Mouse (Mus musculus): Measurements from ENCODE around the gene Spryd3. TPM values are rescaled to one million over a fixed set of nuclear protein-coding genes. Genes with fewer than 3 reads are reported as not detected.
"Not testable (repeated sequence)": the region's sequence is repeated elsewhere in the genome, so short reads cannot be mapped to it uniquely, and the experiment has no call there.

Spryd3 gene
- total RNA-seq, 1 experiment, result 34.8 TPM

GRCm38 (mm10) chr15:102080429-102080828 lies 55.6 kb downstream of the Spryd3 start:
- Histone ChIP-seq H3K9me3 (ENCODE audit: control insufficient read depth, insufficient read depth, low read depth, low read length) (no peaks in the 10 kb centered on the region), H3K4me1 (ENCODE audit: control insufficient read depth in 2 of 2, insufficient read depth in 2 of 2, low read length in 2 of 2, poor library complexity in 1 of 2) (peaks cover 0 to 6% of the 10 kb centered on the region in 2 experiments; a peak in 1 of 4 replicates), H3K36me3 (ENCODE audit: control insufficient read depth, insufficient read depth, low read length, poor library complexity, severe bottlenecking) (peaks cover 30% of the 10 kb centered on the region), H3K27ac (ENCODE audit: insufficient read depth, low read depth, low read length, poor library complexity, severe bottlenecking) (no peak overlapping the region), H3K9ac (ENCODE audit: insufficient read depth, low read depth, low read length, poor library complexity, severe bottlenecking) (peak overlapping the region; percentile 44; the same call in 1 of the 2 replicates), H3K4me3 (ENCODE audit: insufficient read depth in 1 of 2, low read depth in 1 of 2, low read length in 2 of 2, poor library complexity in 1 of 2, severe bottlenecking in 1 of 2) (no peak overlapping the region)
- no peak for TF ChIP-seq HCFC1 (IDR thresholded peaks at IDR 0.05; ENCODE audit: borderline replicate concordance, insufficient read depth, low read length)
- in situ Hi-C loops (cut with MboI; ENCODE audit: low sequenced_read_pairs in 2 of 2, unreplicated experiment in 2 of 2), result loop anchor here (10.0 to 25.0 kb wide), 2 partner anchors 404 to 407 kb away; no protein-coding TSS in a partner anchor
- no peak for DNase-seq (ENCODE audit: low read depth, low spot score)

GRCm38 (mm10) chr15:102079924-102080323 lies 56.1 kb downstream of the Spryd3 start:
- H3K27ac ChIP-seq (ENCODE audit: insufficient read depth, low read depth, low read length, poor library complexity, severe bottlenecking); H3K9me3 ChIP-seq (ENCODE audit: control insufficient read depth, insufficient read depth, low read depth, low read length); DNase-seq (ENCODE audit: low read depth, low spot score); H3K4me1 ChIP-seq (ENCODE audit: control insufficient read depth in 2 of 2, insufficient read depth in 2 of 2, low read length in 2 of 2, poor library complexity in 1 of 2); H3K9ac ChIP-seq (ENCODE audit: insufficient read depth, low read depth, low read length, poor library complexity, severe bottlenecking): not testable (repeated sequence)
- in situ Hi-C loops (cut with MboI; ENCODE audit: low sequenced_read_pairs in 2 of 2, unreplicated experiment in 2 of 2), result loop anchor here (10.0 to 25.0 kb wide), 2 partner anchors 405 to 407 kb away; no protein-coding TSS in a partner anchor
- H3K36me3 ChIP-seq (ENCODE audit: control insufficient read depth, insufficient read depth, low read length, poor library complexity, severe bottlenecking), result peaks cover 30% of the 10 kb centered on the region
- peak overlapping the region in 1 of 2 experiments; percentile 1; a peak in 1 of 4 replicates for H3K4me3 ChIP-seq (ENCODE audit: insufficient read depth in 1 of 2, low read depth in 1 of 2, low read length in 2 of 2, poor library complexity in 1 of 2, severe bottlenecking in 1 of 2)

GRCm38 (mm10) chr15:102079221-102079620 lies 56.8 kb downstream of the Spryd3 start:
- peaks cover 24% of the 10 kb centered on the region for H3K36me3 ChIP-seq (ENCODE audit: control insufficient read depth, insufficient read depth, low read length, poor library complexity, severe bottlenecking)

GRCm38 (mm10) chr15:102077111-102077677 lies 58.8 kb downstream of the Spryd3 start:
- peak overlapping the region; percentile 50; the same call in 1 of the 2 replicates for H3K9ac ChIP-seq (ENCODE audit: insufficient read depth, low read depth, low read length, poor library complexity, severe bottlenecking)
- TF ChIP-seq ZNF384 (IDR thresholded peaks at IDR 0.05; ENCODE audit: low read depth, low read length) (no peak), HCFC1 (IDR thresholded peaks at IDR 0.05; ENCODE audit: borderline replicate concordance, insufficient read depth, low read length) (no peak), ZC3H11A (IDR thresholded peaks at IDR 0.05; ENCODE audit: borderline replicate concordance, low read depth, low read length) (no peak), CHD2 (IDR thresholded peaks at IDR 0.05; ENCODE audit: low read depth, low read length) (no peak), MAFK (IDR thresholded peaks at IDR 0.05; ENCODE audit: insufficient read depth, low read depth, low read length) (no peak)
- H3K9me3 ChIP-seq (ENCODE audit: control insufficient read depth, insufficient read depth, low read depth, low read length), result no peaks in the 10 kb centered on the region

More at GRCm38 (mm10) chr15:102079221-102079620, 56.8 kb downstream of the Spryd3 start:
- 0 out of 2 replicates have a peak overlapping the region, but pooled peaks have one; percentile 8 for H3K9ac ChIP-seq (ENCODE audit: insufficient read depth, low read depth, low read length, poor library complexity, severe bottlenecking)
- in situ Hi-C loops (cut with MboI; ENCODE audit: low sequenced_read_pairs in 2 of 2, unreplicated experiment in 2 of 2), result loop anchor here in 1 of 2 experiments (25.0 kb wide), 1 partner anchor 408 kb away; no protein-coding TSS in a partner anchor
- peaks cover 0 to 6% of the 10 kb centered on the region in 2 experiments; a peak in 1 of 4 replicates for H3K4me1 ChIP-seq (ENCODE audit: control insufficient read depth in 2 of 2, insufficient read depth in 2 of 2, low read length in 2 of 2, poor library complexity in 1 of 2)
- peak overlapping the region in 1 of 2 experiments; percentile 6; a peak in 1 of 4 replicates for H3K4me3 ChIP-seq (ENCODE audit: insufficient read depth in 1 of 2, low read depth in 1 of 2, low read length in 2 of 2, poor library complexity in 1 of 2, severe bottlenecking in 1 of 2)
- H3K27ac ChIP-seq (ENCODE audit: insufficient read depth, low read depth, low read length, poor library complexity, severe bottlenecking), result no peak overlapping the region
- TF ChIP-seq ZC3H11A (IDR thresholded peaks at IDR 0.05; ENCODE audit: borderline replicate concordance, low read depth, low read length), result no peak
- no peak for TF ChIP-seq MAFK (IDR thresholded peaks at IDR 0.05; ENCODE audit: insufficient read depth, low read depth, low read length)
- TF ChIP-seq HCFC1 (IDR thresholded peaks at IDR 0.05; ENCODE audit: borderline replicate concordance, insufficient read depth, low read length), result no peak
- TF ChIP-seq ZNF384 (IDR thresholded peaks at IDR 0.05; ENCODE audit: low read depth, low read length), result no peak
- no peak for TF ChIP-seq CHD2 (IDR thresholded peaks at IDR 0.05; ENCODE audit: low read depth, low read length)
- no peaks in the 10 kb centered on the region for H3K9me3 ChIP-seq (ENCODE audit: control insufficient read depth, insufficient read depth, low read depth, low read length)
- DNase-seq (ENCODE audit: low read depth, low spot score), result no peak

More at GRCm38 (mm10) chr15:102077111-102077677, 58.8 kb downstream of the Spryd3 start:
- Histone ChIP-seq H3K4me3 (ENCODE audit: insufficient read depth in 1 of 2, low read depth in 1 of 2, low read length in 2 of 2, poor library complexity in 1 of 2, severe bottlenecking in 1 of 2) (peak overlapping the region; percentile 6 to 41; a peak in 2 of 4 replicates), H3K4me1 (ENCODE audit: control insufficient read depth in 2 of 2, insufficient read depth in 2 of 2, low read length in 2 of 2, poor library complexity in 1 of 2) (peaks cover 0 to 6% of the 10 kb centered on the region in 2 experiments; a peak in 1 of 4 replicates), H3K27ac (ENCODE audit: insufficient read depth, low read depth, low read length, poor library complexity, severe bottlenecking) (no peak overlapping the region; the same call in 1 of the 2 replicates), H3K36me3 (ENCODE audit: control insufficient read depth, insufficient read depth, low read length, poor library complexity, severe bottlenecking) (peaks cover 10% of the 10 kb centered on the region)
- DNase-seq (ENCODE audit: low read depth, low spot score), result no peak
- in situ Hi-C loops (cut with MboI; ENCODE audit: low sequenced_read_pairs in 2 of 2, unreplicated experiment in 2 of 2), result loop anchor here in 1 of 2 experiments (25.0 kb wide), 1 partner anchor 410 kb away; no protein-coding TSS in a partner anchor

Measured in ES-E14 (cell line).